Mouse (Mus musculus): ENCODE data around the gene Zfp64.

GRCm38 (mm10) chr2:168904846-168905245, 50.5 kb downstream of the Zfp64 start:
- TF ChIP-seq CTCF (IDR thresholded peaks at IDR 0.05; ENCODE audit: low read depth) (peak; percentile 44), EP300 (IDR thresholded peaks at IDR 0.05; ENCODE audit: low read depth) (no peak)
